Mouse (Mus musculus) ES-Bruce4 (cell line): ENCODE measurements at regions not wholly inside any gene's neighbourhood (a gene's known extent, or its start where the extent isn't known, plus 50 kb on each side); places are given as distances from the start of the nearest gene placed in this dataset.
A peak's percentile ranks its signal among the peaks of the same experiment; 100 is the strongest.

ENCODE experiments used
- CTCF ChIP-seq: IDR thresholded peaks from one replicate; pipeline ENCODE4 v1.8.1; 2011; ENCODE audit warnings: low read depth, low read length
- EP300 ChIP-seq: IDR thresholded peaks from 2 replicates; pipeline ENCODE4 v1.6.1; 2011; ENCODE audit warnings: low read depth, low read length; ENCODE audit not compliant: insufficient read depth
- POLR2A ChIP-seq: IDR thresholded peaks from one replicate; pipeline ENCODE4 v1.8.1; 2011; ENCODE audit warnings: low read length; ENCODE audit not compliant: insufficient read depth

- TF ChIP-seq POLR2A: no peak
- TF ChIP-seq CTCF: peak; percentile 51
- no peak for TF ChIP-seq EP300
Measured at GRCm38 (mm10) chr11:114477365-114477764, 191.0 kb upstream of the Rpl38 start.
